Mouse (Mus musculus) left cerebral cortex, postnatal 10 days (tissue): Measurements from ENCODE around the gene Zdhhc3. TPM values are rescaled to one million over a fixed set of nuclear protein-coding genes. Genes with fewer than 3 reads are reported as not detected.

Experiments
- DNase-seq, 2 experiments: peaks; one replicate each; pipeline ENCODE4 v3.0.0; 2021 to 2022; ENCODE audit warnings: low spot score in 2 of 2, mixed read lengths in 1 of 2; ENCODE audit errors: extremely low spot score in 1 of 2
- intact Hi-C: fragments of 180-260 bp; cut with DNase I; formaldehyde crosslinking; loops from one replicate; pipeline ENCODE4 v1.15.1; 2025
- total RNA-seq, 2 experiments: library from RNA; stranded (reverse); gene quantifications; 2 replicates each; pipeline ENCODE4 v1.2.3; 2021

Gene Zdhhc3
- total RNA-seq, 2 experiments from 2014 or later: 77.2 to 79.9 TPM

GRCm38 (mm10) chr9:123123571-123124412 is 10.8 kb upstream of the Zdhhc3 start:
- no peak for DNase-seq
- intact Hi-C loops: no loop called here

GRCm38 (mm10) chr9:123123017-123123416 is 10.0 kb upstream of the Zdhhc3 start:
- no peak for DNase-seq
- intact Hi-C loops: no loop called here

- intact Hi-C loops: no loop called here
- no peak for DNase-seq
Observed at GRCm38 (mm10) chr9:123115566-123115965, 2.6 kb upstream of the Zdhhc3 start.

- intact Hi-C loops: no loop called here
- DNase-seq: no peak
Observed at GRCm38 (mm10) chr9:123113931-123114330, 926 bp upstream of the Zdhhc3 start.

- intact Hi-C loops: no loop called here
- no peak for DNase-seq
Observed at GRCm38 (mm10) chr9:123111751-123112221, 1.2 kb downstream of the Zdhhc3 start.

GRCm38 (mm10) chr9:123109188-123109587 is 3.8 kb downstream of the Zdhhc3 start:
- DNase-seq: no peak
- intact Hi-C loops: no loop called here

- intact Hi-C loops: no loop called here
- DNase-seq: no peak
Observed at GRCm38 (mm10) chr9:123107186-123107585, 5.8 kb downstream of the Zdhhc3 start.

- intact Hi-C loops: no loop called here
- DNase-seq: no peak
Observed at GRCm38 (mm10) chr9:123104362-123104761, 8.6 kb downstream of the Zdhhc3 start.

GRCm38 (mm10) chr9:123103425-123103824 is 9.6 kb downstream of the Zdhhc3 start:
- intact Hi-C loops: no loop called here

GRCm38 (mm10) chr9:123099631-123100455 is 13.2 kb downstream of the Zdhhc3 start:
- DNase-seq: no peak
- intact Hi-C loops: no loop called here

More at GRCm38 (mm10) chr9:123103425-123103824, 9.6 kb downstream of the Zdhhc3 start:
- no peak for DNase-seq

- DNase-seq: no peak
Observed at GRCm38 (mm10) chr9:123090844-123091243, 22.2 kb downstream of the Zdhhc3 start.

GRCm38 (mm10) chr9:123087558-123087957 is 25.4 kb downstream of the Zdhhc3 start:
- DNase-seq: no peak
- intact Hi-C loops: no loop called here

More at GRCm38 (mm10) chr9:123090844-123091243, 22.2 kb downstream of the Zdhhc3 start:
- intact Hi-C loops: no loop called here

- no peak for DNase-seq
- intact Hi-C loops: no loop called here
Observed at GRCm38 (mm10) chr9:123085373-123085772, 27.6 kb downstream of the Zdhhc3 start.

- no peak for DNase-seq
- intact Hi-C loops: no loop called here
Observed at GRCm38 (mm10) chr9:123080796-123081195, 32.2 kb downstream of the Zdhhc3 start.

- intact Hi-C loops: no loop called here
- DNase-seq: no peak
Observed at GRCm38 (mm10) chr9:123080355-123080754, 32.6 kb downstream of the Zdhhc3 start.

GRCm38 (mm10) chr9:123079149-123079548 is 33.9 kb downstream of the Zdhhc3 start:
- DNase-seq: no peak
- intact Hi-C loops: no loop called here

GRCm38 (mm10) chr9:123060172-123060571 is 52.8 kb downstream of the Zdhhc3 start:
- DNase-seq: no peak
- intact Hi-C loops: no loop called here

GRCm38 (mm10) chr9:123058724-123059292 is 54.2 kb downstream of the Zdhhc3 start:
- intact Hi-C loops: no loop called here

GRCm38 (mm10) chr9:123047665-123048064 is 65.3 kb downstream of the Zdhhc3 start:
- DNase-seq: no peak
- intact Hi-C loops: no loop called here

More at GRCm38 (mm10) chr9:123058724-123059292, 54.2 kb downstream of the Zdhhc3 start:
- no peak for DNase-seq
